Mouse (Mus musculus): ENCODE data around the gene Mt1. TPM values are rescaled to one million over a fixed set of nuclear protein-coding genes. Genes with fewer than 3 reads are reported as not detected.

Gene Mt1
- polyA plus RNA-seq, 1 experiment from 2014 or later = 4,215 TPM

DNA sequence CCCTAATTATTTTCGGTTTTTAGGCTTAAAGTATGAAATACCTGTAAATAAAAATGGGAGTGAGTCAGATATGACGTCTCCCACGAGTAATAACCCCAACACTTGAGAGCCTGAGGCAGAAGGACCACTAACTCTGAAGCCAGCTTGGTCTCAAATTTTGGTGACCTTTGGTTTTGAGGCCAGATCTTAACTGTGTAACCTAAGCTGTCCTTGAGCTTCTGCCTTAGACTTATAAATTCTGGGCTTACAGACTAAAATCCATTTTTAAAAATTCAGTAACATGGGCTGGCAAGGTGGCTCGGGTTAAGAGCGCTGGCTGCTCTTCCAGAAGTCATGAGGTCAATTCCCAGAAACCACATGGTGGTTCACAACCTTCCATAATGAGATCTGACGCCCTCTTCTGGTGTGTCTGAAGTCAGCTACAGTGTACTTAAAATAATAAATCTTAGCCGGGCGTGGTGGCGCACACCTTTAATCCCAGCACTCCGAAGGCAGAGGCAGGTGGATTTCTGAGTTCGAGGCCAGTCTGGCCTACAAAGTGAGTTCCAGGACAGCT lies 5.0 kb upstream of the Mt1 start:
- 37% methylated on average over 11 of the region's 11 CpGs for WGBS (ENCODE audit: insufficient replicate concordance)
- Histone ChIP-seq H3K4me3 (replicated peaks) (peak overlapping the region; percentile 88), H3K27me3 (peaks cover 11% of the 10 kb centered on the region), H3K27ac (peak overlapping the region; percentile 99), H3K9ac (peak overlapping the region; percentile 97), H3K36me3 (no peaks in the 10 kb centered on the region), H3K4me1 (replicated peaks) (peaks cover 72% of the 10 kb centered on the region), H3K9me3 (replicated peaks) (no peaks in the 10 kb centered on the region), H3K4me2 (peak overlapping the region; percentile 93)
- DNase-seq (no peak), ATAC-seq (ENCODE audit: low read depth) (no peak)

DNA sequence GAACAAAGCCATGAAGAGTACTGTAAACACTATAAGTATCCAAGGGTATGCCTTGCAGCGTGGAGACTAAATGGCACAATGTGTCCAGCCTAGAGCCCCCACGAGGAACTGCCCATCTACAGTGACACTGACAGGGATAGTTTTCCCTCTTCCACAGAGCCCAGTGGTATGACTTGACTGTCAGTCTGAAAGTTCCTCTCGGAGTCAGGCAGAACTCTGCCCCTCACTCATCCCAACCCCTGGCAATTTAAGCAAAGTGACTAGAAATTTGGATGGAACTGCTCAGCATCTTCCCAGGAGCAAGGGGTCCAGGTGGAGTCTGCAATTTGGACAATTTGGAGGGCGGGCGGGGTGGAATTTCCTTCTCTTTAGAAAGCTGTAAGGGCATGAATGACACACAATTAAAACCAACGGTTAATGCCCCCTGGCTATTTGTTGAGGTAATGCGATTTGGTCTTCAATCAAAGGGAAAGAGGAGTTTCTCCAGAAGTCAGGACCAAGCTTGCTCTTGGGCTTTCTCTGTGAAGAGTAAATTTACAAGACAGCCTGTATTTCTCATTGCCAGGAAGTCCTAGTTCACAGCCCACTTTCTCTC lies 4.2 kb upstream of the Mt1 start:
- Histone ChIP-seq H3K9me3 (replicated peaks) (no peaks in the 10 kb centered on the region), H3K4me2 (peak overlapping the region; percentile 93), H3K27ac (peak overlapping the region; percentile 99), H3K27me3 (peaks cover 11% of the 10 kb centered on the region), H3K4me1 (replicated peaks) (peaks cover 64% of the 10 kb centered on the region), H3K9ac (peak overlapping the region; percentile 97), H3K36me3 (peaks cover 3% of the 10 kb centered on the region; the same call in 1 of the 2 replicates), H3K4me3 (replicated peaks) (peak overlapping the region; percentile 88)
- DNase-seq (no peak), ATAC-seq (ENCODE audit: low read depth) (no peak)
- WGBS (ENCODE audit: insufficient replicate concordance) = 41% methylated on average over 7 of the region's 7 CpGs

DNA sequence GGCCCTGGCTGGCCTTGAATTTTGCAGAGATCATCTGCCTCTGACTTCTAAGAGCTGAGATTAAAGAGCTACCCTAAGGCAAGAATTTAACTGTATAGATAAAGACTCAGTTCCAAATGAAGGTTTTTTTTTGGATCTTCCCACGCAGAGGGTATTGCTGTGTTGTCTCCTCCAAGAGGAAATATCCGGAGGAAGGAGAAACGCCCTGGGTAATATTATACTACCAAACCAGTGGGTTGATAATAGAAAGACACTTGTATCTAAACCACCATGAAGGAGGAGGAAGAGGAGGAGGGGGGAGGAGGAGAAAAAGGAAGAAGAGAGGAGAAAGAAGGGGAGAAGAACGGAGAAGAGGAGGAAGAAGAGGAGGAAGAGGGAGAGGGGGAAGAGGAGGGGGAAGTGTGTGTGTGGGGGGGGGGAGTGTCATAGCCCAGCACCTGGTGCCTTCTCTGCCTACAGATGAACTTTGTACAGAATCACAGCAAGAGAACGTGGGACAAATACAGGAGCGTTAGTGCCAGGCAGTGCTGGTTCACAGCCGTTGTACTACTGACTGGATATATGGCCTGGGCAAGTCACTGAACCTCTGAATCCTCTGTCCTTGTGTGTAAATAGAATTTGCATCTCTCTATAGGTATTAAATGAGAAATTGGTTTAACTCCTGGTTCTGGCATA lies 1.0 kb upstream of the Mt1 start:
- H3K9ac ChIP-seq = peak overlapping the region; percentile 93
- no peaks in the 10 kb centered on the region for H3K9me3 ChIP-seq (replicated peaks)
- no peak for DNase-seq
- ATAC-seq (ENCODE audit: low read depth) = no peak
- peak overlapping the region; percentile 90 for H3K4me2 ChIP-seq
- H3K27ac ChIP-seq = peak overlapping the region; percentile 95
- peak overlapping the region; percentile 80 for H3K4me3 ChIP-seq (replicated peaks)
- H3K4me1 ChIP-seq (replicated peaks) = peaks cover 68% of the 10 kb centered on the region
- H3K36me3 ChIP-seq = peaks cover 17% of the 10 kb centered on the region
- 47% methylated on average over 7 of the region's 7 CpGs for WGBS (ENCODE audit: insufficient replicate concordance)
- H3K27me3 ChIP-seq = peaks cover 11% of the 10 kb centered on the region

DNA sequence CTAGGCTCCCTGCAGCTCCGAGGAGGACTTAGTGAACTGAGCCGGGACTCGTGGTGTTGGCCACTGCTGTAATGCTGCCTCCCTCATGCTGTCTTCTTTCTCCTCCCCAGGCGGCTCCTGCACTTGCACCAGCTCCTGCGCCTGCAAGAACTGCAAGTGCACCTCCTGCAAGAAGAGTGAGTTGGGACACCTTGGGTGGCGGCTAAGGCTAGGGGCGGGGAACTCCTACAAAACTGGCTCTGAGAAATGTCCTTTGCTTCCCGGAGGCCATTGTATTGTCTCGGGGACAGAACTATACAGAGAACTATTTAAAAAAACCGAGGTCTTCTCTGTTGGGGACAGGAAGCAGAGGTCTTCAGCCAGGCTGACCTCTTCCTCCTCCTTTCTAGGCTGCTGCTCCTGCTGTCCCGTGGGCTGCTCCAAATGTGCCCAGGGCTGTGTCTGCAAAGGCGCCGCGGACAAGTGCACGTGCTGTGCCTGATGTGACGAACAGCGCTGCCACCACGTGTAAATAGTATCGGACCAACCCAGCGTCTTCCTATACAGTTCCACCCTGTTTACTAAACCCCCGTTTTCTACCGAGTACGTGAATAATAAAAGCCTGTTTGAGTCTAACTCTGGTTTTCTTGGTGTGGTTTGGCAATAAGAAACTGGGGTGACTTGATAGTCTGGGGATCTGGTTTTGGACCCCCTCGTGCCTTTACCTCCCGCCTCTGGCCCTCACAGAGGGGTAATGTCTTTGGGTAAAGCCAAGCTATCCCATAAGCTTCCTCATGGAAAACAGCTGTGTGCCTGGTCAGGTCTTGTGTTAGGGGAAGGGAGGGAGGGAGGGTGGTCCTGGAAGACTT lies 1.1 kb downstream of the Mt1 start:
- Histone ChIP-seq H3K4me2 (peak overlapping the region; percentile 90), H3K36me3 (peaks cover 17% of the 10 kb centered on the region), H3K27ac (peak overlapping the region; percentile 95), H3K4me1 (replicated peaks) (peaks cover 76% of the 10 kb centered on the region), H3K9me3 (replicated peaks) (no peaks in the 10 kb centered on the region), H3K27me3 (peaks cover 21% of the 10 kb centered on the region), H3K4me3 (replicated peaks) (peak overlapping the region; percentile 80), H3K9ac (peak overlapping the region; percentile 93)
- DNase-seq = peak; percentile 64
- no peak for ATAC-seq (ENCODE audit: low read depth)
- WGBS (ENCODE audit: insufficient replicate concordance) = 4% methylated on average over 25 of the region's 25 CpGs

DNA sequence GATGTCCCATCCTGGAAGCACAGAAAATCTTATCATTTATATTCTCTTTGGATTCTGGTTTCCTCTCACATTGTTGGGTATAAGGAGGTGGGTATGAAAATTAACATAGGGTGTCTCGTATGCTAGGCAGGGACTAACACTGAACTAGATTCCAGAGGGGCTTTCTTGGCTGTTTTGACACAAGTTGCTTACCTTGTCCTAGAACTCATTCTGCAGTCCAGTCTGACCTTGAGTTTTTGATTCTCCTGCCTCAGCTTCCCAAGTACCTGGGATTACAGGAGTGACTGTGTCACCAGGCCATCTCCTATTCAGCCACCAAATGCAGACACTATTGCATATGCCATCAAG lies 1.7 kb downstream of the Mt1 start:
- peaks cover 22% of the 10 kb centered on the region for H3K27me3 ChIP-seq
- peaks cover 76% of the 10 kb centered on the region for H3K4me1 ChIP-seq (replicated peaks)
- peak overlapping the region; percentile 90 for H3K4me2 ChIP-seq
- peaks cover 17% of the 10 kb centered on the region for H3K36me3 ChIP-seq
- H3K9me3 ChIP-seq (replicated peaks) = no peaks in the 10 kb centered on the region
- H3K9ac ChIP-seq = peak overlapping the region; percentile 93
- WGBS (ENCODE audit: insufficient replicate concordance) = 71% methylated on average over 1 of the region's 1 CpGs
- H3K4me3 ChIP-seq (replicated peaks) = peak overlapping the region; percentile 80
- peak overlapping the region; percentile 95 for H3K27ac ChIP-seq
- DNase-seq = no peak
- ATAC-seq (ENCODE audit: low read depth) = no peak

DNA sequence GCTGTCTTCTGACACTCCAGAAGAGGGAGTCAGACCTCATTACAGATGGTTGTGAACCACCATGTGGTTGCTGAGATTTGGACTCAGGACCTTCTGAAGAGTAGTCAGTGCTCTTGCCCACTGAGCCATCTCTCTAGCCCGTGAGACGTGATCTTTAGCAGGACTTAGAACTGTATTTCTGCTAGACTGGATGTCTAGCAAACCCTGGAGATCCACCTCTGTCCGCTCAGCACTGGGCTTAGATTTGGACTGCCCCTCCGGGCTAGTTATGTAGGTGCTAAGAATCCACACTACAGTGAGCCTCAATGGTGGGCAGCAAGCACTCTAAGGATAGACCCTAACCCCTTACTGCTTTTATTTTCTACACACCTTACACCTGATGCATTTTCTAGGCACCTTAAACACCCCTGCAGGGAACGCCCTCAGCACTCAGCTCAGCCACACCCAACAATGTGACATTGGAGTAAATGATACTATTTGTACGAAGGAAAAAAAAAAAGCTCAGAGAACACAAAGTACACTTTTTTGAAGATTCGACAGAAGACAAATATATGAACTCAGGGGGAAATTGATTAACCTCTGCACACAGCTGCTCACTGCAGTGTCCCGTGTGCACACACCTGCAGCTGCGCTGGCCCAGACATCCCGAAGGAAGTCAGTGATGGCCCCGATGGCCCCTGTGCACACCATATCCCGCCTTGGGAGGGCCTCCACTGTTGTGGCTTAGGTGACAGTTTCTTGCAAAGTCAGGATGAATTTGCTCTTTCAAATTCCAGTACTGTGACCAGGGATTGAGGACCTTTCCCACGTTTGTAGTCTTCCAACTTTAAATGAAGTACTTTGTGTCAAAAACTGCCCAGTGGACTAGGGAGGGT lies 3.4 kb downstream of the Mt1 start:
- Histone ChIP-seq H3K27me3 (peaks cover 26% of the 10 kb centered on the region), H3K36me3 (peaks cover 17% of the 10 kb centered on the region), H3K27ac (peak overlapping the region; percentile 97), H3K9ac (peak overlapping the region; percentile 71), H3K4me3 (replicated peaks) (peak overlapping the region; percentile 80), H3K9me3 (replicated peaks) (no peaks in the 10 kb centered on the region), H3K4me1 (replicated peaks) (peaks cover 86% of the 10 kb centered on the region), H3K4me2 (peak overlapping the region; percentile 90)
- DNase-seq (no peak), ATAC-seq (ENCODE audit: low read depth) (no peak)
- 57% methylated on average over 13 of the region's 13 CpGs for WGBS (ENCODE audit: insufficient replicate concordance)

DNA sequence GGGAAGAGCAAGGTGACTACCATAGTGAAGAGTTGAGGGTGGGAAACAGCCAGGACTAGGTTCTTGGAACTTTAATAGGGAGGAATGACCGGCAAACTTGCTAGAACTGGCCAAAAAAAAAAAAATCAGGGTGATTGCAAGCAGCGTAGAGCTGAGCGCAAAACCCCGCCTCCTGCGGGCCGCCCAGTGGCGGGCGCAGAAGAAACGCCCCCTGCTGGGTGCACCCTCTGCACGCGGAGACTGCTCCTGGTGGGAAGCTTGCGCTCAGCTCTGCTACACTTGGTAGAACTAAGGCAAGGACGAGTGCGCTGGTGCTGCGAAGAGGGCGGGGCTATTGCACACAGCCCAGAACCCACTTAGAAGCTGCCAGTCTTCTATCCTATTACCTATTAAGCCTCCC lies 4.2 kb downstream of the Mt1 start:
- peak overlapping the region; percentile 97 for H3K27ac ChIP-seq
- DNase-seq (peak; percentile 96), ATAC-seq (ENCODE audit: low read depth) (peak; percentile 63)
- under 1% methylated on average over 16 of the region's 16 CpGs for WGBS (ENCODE audit: insufficient replicate concordance)
- peaks cover 86% of the 10 kb centered on the region for H3K4me1 ChIP-seq (replicated peaks)
- no peaks in the 10 kb centered on the region for H3K9me3 ChIP-seq (replicated peaks)
- H3K4me2 ChIP-seq = peak overlapping the region; percentile 90
- peaks cover 17% of the 10 kb centered on the region for H3K36me3 ChIP-seq
- peak overlapping the region; percentile 75 for H3K9ac ChIP-seq
- peak overlapping the region; percentile 80 for H3K4me3 ChIP-seq (replicated peaks)
- H3K27me3 ChIP-seq = peaks cover 34% of the 10 kb centered on the region

DNA sequence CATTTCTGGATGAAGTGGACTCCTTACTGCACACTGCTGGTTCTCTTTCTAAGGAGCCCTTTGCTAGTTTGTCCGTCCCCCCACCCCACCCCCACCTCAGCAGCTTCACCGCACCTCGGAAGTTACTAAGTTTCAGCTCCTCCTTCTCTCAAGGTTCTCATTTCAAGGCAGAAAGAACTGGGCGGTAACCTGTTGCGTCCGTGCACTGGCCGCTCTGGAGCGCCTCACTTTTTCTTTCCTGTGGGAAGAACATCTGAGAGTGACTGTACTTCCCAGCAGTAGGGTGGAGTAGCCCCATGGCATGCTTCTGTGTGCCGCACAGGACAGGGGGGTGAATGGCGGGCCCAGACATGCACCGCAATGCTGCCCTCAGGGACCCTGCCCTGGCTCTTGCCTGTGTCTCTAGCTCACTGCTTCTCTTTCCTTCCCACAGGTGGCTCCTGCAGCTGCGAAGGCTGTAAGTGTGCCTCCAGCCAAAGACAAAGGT lies 5.5 kb downstream of the Mt1 start:
- Histone ChIP-seq H3K9me3 (replicated peaks) (no peaks in the 10 kb centered on the region), H3K4me1 (replicated peaks) (peaks cover 86% of the 10 kb centered on the region), H3K36me3 (peaks cover 17% of the 10 kb centered on the region), H3K4me3 (replicated peaks) (peak overlapping the region; percentile 80), H3K27ac (peak overlapping the region; percentile 97), H3K27me3 (peaks cover 45% of the 10 kb centered on the region), H3K9ac (peak overlapping the region; percentile 75), H3K4me2 (peak overlapping the region; percentile 90)
- ATAC-seq (ENCODE audit: low read depth) (no peak), DNase-seq (no peak)
- WGBS (ENCODE audit: insufficient replicate concordance) = 40% methylated on average over 12 of the region's 12 CpGs

DNA sequence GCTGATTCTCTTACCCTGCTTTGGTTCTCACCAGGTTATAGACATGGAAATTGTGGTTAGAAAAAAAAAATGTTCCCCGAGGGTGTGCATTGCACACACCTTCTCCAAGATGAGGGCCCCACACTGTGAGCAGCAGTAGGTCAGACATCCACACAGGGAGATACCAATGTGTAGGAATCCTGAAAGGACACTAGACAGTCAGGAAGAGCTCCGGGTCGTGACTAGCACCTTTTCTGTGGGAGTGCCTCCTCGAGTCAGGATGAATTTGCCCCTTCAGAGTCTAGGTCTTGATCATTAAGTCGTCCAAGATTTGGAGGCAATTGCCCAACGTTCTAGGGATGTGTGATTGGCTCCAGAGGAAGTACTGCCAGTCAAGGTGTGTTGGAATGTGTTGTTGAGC lies 6.9 kb downstream of the Mt1 start:
- no peak for DNase-seq
- no peak for ATAC-seq (ENCODE audit: low read depth)
- Histone ChIP-seq H3K4me3 (replicated peaks) (peak overlapping the region; percentile 34), H3K27me3 (peaks cover 45% of the 10 kb centered on the region), H3K27ac (peak overlapping the region; percentile 96), H3K4me2 (peak overlapping the region; percentile 70), H3K36me3 (peaks cover 3% of the 10 kb centered on the region), H3K9ac (peak overlapping the region; percentile 72), H3K9me3 (replicated peaks) (no peaks in the 10 kb centered on the region), H3K4me1 (replicated peaks) (peaks cover 90% of the 10 kb centered on the region)
- 45% methylated on average over 6 of the region's 6 CpGs for WGBS (ENCODE audit: insufficient replicate concordance)

DNA sequence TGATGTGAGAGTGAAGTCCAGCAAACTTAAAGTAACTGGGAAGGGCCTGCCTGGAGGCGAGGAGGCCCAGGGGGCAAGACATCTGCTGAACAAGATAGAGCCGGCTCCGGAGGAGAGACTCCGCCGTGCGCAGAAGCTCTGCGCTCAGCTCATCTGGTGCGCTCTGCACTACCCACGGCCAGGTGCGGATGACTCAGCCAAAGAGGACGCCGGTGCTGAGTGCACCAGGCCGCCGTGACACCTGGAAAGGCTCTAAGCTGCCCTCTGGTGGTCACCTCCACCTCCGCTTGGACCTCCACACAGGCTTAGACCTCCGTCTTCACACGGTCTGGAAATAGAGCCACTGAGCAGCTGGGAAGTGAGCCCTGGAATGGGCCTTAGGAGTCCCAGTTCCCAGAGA lies 7.7 kb downstream of the Mt1 start:
- Histone ChIP-seq H3K9me3 (replicated peaks) (no peaks in the 10 kb centered on the region), H3K4me1 (replicated peaks) (peaks cover 91% of the 10 kb centered on the region), H3K4me3 (replicated peaks) (peak overlapping the region; percentile 34), H3K9ac (peak overlapping the region; percentile 72), H3K27ac (peak overlapping the region; percentile 96), H3K36me3 (no peaks in the 10 kb centered on the region), H3K4me2 (peak overlapping the region; percentile 70), H3K27me3 (peaks cover 45% of the 10 kb centered on the region)
- under 1% methylated on average over 17 of the region's 17 CpGs for WGBS (ENCODE audit: insufficient replicate concordance)
- DNase-seq (peak; percentile 89), ATAC-seq (ENCODE audit: low read depth) (peak; percentile 83)

Measured in liver, embryonic 13.5 days (tissue).